In the genomic region with DNA sequence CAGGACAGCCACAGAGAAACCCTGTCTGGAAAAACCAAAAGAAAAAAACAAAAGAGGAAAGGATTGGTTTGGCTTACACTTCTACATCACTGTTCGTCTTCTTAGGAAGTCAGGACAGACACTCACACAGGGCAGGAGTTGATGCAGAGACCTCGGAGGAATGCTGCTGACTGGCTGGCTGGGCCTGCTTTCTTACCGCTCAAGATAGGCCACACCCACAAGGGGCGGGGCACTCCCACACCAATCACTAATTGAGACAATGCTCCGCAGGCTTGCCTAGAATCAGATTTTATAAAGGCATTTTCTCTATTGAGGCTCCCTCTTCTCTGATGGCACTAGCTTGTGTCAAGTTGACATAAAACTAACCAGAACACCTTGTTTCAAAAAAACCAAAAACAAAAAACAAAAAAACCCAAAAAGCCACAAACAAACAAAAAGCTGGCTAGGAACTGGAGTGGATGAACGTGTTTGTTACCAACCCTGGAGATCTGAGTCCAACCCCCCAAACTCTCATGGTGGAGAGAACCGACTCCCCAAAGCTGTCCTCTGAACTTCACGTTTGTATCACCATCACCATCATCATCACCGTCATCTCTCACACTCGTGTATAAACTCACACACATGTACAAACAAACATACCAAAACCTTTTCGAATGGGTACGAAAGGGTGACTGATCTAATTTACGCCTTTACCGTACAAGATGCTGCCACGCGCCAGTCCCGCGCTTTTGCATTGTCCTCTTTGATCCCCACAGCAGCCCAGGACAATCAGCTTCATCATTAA, we compare ENCODE assay signal across 9 mouse cellular contexts. TPM values are rescaled to one million over a fixed set of nuclear protein-coding genes. Genes with fewer than 3 reads are reported as not detected.
DNase-seq lines count a peak whose midpoint lies in the region; ATAC-seq and TF ChIP-seq lines count a peak whose summit lies in the region.
"Had no signal": no experiment of that assay in that cellular context is flagged by ENCODE, and none has a peak within 500 bp of the region (broad histone marks: within the 10 kb centered on the region; RNA-seq: fewer than 3 reads in every experiment).

No protein-coding gene starts in this region.

- peak overlapping the region; percentile 35; the same call in 1 of the 2 replicates for H3K27ac ChIP-seq in cortical plate, adult 2 months (ENCODE audit: insufficient read depth, low read length)
- no peak overlapping the region for H3K27ac ChIP-seq in forebrain, embryonic 13.5 days
- H3K27ac ChIP-seq: limb, embryonic 12.5 days had no signal

- no peak overlapping the region for H3K4me2 ChIP-seq in forebrain, embryonic 13.5 days
- H3K4me2 ChIP-seq: limb, embryonic 12.5 days had no signal

- no peak overlapping the region for H3K9ac ChIP-seq in forebrain, embryonic 13.5 days
- H3K9ac ChIP-seq: limb, embryonic 12.5 days had no signal

- WGBS in forebrain, embryonic 13.5 days: 59% methylated on average over 18 of the region's 18 CpGs

- peaks cover 27% of the 10 kb centered on the region for H3K27me3 ChIP-seq in forebrain, embryonic 13.5 days

- no peaks in the 10 kb centered on the region for H3K36me3 ChIP-seq in forebrain, embryonic 13.5 days (ENCODE audit: poor library complexity, severe bottlenecking)
- H3K36me3 ChIP-seq: limb, embryonic 12.5 days had no signal

- intact Hi-C loops in left cerebral cortex, postnatal 10 days (cut with DNase I): loop anchor here (10.0 kb wide), 1 partner anchor 157 kb away; no protein-coding TSS in a partner anchor
- intact Hi-C loops in left cerebral cortex, postnatal 4 days (cut with DNase I): no loop called here

- DNase-seq in left cerebral cortex, postnatal 10 days (ENCODE audit: extremely low spot score in 1 of 2, low spot score in 2 of 2): peak; percentile 27 to 79
- no peak for DNase-seq in left cerebral cortex, adult 8-10 months (ENCODE audit: low spot score in 2 of 2)
- DNase-seq in liver: peak; percentile 80
- DNase-seq in retina, embryonic 14.5 days (ENCODE audit: low spot score): peak; percentile 47
- DNase-seq in frontal cortex, postnatal 36 days (ENCODE audit: low spot score in 2 of 2): no peak
- no peak for DNase-seq in left cerebral cortex, postnatal 4 days

- no peak for TF ChIP-seq CTCF in cortical plate, adult 2 months (IDR thresholded peaks at IDR 0.05; ENCODE audit: extremely low read depth, insufficient read depth, low read length)

- H3K4me1 ChIP-seq in cortical plate, adult 2 months (ENCODE audit: control insufficient read depth, insufficient read depth, low read length): no peaks in the 10 kb centered on the region
- H3K4me1 ChIP-seq in forebrain, embryonic 13.5 days: peaks cover 10% of the 10 kb centered on the region

- TF ChIP-seq POLR2A in cortical plate, adult 2 months (IDR thresholded peaks at IDR 0.05; ENCODE audit: extremely low read depth, insufficient read depth, low read length): peak; percentile 26; the same call in 1 of the 2 replicates

- no peaks in the 10 kb centered on the region for H3K9me3 ChIP-seq in forebrain, embryonic 13.5 days (replicated peaks)
- H3K9me3 ChIP-seq: limb, embryonic 12.5 days had no signal

- ATAC-seq in forebrain, embryonic 13.5 days: no peak

- H3K4me3 ChIP-seq in cortical plate, adult 2 months (ENCODE audit: insufficient read depth, low read length): no peak overlapping the region
- no peak overlapping the region for H3K4me3 ChIP-seq in forebrain, embryonic 13.5 days
- H3K4me3 ChIP-seq: limb, embryonic 12.5 days had no signal

RNA-seq across cellular contexts. Expression of gene Pik3cd, which starts 0.8 kb away (rescaled TPM):
- 10 to 100 TPM; 28.1 to 37.1 TPM for total RNA-seq in left cerebral cortex, postnatal 10 days (2021)
- total RNA-seq in left cerebral cortex, adult 8-10 months (2022): 10 to 100 TPM; 21.6 to 25.5 (median 23.3) TPM
- polyA plus RNA-seq in cortical plate, adult 2 months (2012; rRNA removed): 13.2 and 15.7 TPM in 2 replicates
- 10 to 100 TPM; 46.2 to 53.7 TPM for total RNA-seq in left cerebral cortex, postnatal 4 days (2021)
- polyA plus RNA-seq in forebrain, embryonic 13.5 days (2015; fragmentation: Nextera tagmentation; extraction: Ambion mirVana): 8.0 and 9.0 TPM in 2 replicates

RNA-seq across cellular contexts. Expression of gene Tmem201, which starts 36.2 kb away (rescaled TPM):
- total RNA-seq in left cerebral cortex, postnatal 10 days (2021): 10 to 100 TPM; 57.9 to 59.5 TPM
- total RNA-seq in left cerebral cortex, adult 8-10 months (2022): 10 to 100 TPM; 65.4 to 71.4 (median 69.0) TPM
- polyA plus RNA-seq in cortical plate, adult 2 months (2012; rRNA removed): 75.0 and 75.9 TPM in 2 replicates
- 10 to 100 TPM; 57.8 to 60.1 TPM for total RNA-seq in left cerebral cortex, postnatal 4 days (2021)
- 31.0 and 34.6 TPM in 2 replicates for polyA plus RNA-seq in forebrain, embryonic 13.5 days (2015; fragmentation: Nextera tagmentation; extraction: Ambion mirVana)

Comparison
In these comparisons a context has a peak if more than half of its experiments do, and no peak if none do; other contexts are left out.
1. DNase-seq: peak in left cerebral cortex, postnatal 10 days (2 of 2), liver (single experiment) and retina, embryonic 14.5 days (single experiment); none in left cerebral cortex, adult 8-10 months (0 of 2), frontal cortex, postnatal 36 days (0 of 2) and left cerebral cortex, postnatal 4 days (single experiment).